Mouse (Mus musculus) MEL (cell line): ENCODE measurements around the gene Tifa. TPM values are rescaled to one million over a fixed set of nuclear protein-coding genes. Genes with fewer than 3 reads are reported as not detected.

ENCODE experiments used
- DNase-seq: peaks from one replicate; pipeline ENCODE4 v3.0.0; 2011; ENCODE audit warnings: low read depth, low spot score
- H3K27ac ChIP-seq: 2 replicates; pipeline ENCODE4 v1.5.1; 2012; ENCODE audit warnings: low read depth, mild to moderate bottlenecking, control low read depth, low read length, moderate library complexity; ENCODE audit not compliant: control insufficient read depth
- H3K27me3 ChIP-seq, 2 experiments: fragments of 150-350 bp in 1 of 2; sonication (generic) in 1 of 2; 2 replicates each; pipeline ENCODE4 v1.6.1; 2012; ENCODE audit warnings: low read length in 2 of 2, mild to moderate bottlenecking in 2 of 2, improper control_type of control experiment in 1 of 2, moderate library complexity in 1 of 2; ENCODE audit not compliant: insufficient read depth in 2 of 2, control insufficient read depth in 1 of 2
- H3K36me3 ChIP-seq, 2 experiments: 2 replicates each; pipeline ENCODE4 v1.6.1; 2012 to 2014; ENCODE audit warnings: low read length in 2 of 2, improper control_type of control experiment in 1 of 2, inconsistent platforms in 1 of 2, mild to moderate bottlenecking in 1 of 2; ENCODE audit not compliant: insufficient read depth in 2 of 2, control insufficient read depth in 1 of 2
- H3K4me1 ChIP-seq, 2 experiments: fragments of 150-350 bp in 1 of 2; sonication (generic) in 1 of 2; 2 replicates each; pipeline ENCODE4 v1.6.1; 2012; ENCODE audit warnings: low read length in 2 of 2, improper control_type of control experiment in 1 of 2, mild to moderate bottlenecking in 1 of 2; ENCODE audit not compliant: insufficient read depth in 2 of 2, control insufficient read depth in 1 of 2
- H3K4me3 ChIP-seq, 2 experiments: fragments of 150-350 bp in 1 of 2; sonication (generic) in 1 of 2; 2 replicates each; pipeline ENCODE4 v1.5.1; 2012; ENCODE audit warnings: low read depth in 2 of 2, low read length in 2 of 2, mild to moderate bottlenecking in 2 of 2, moderate library complexity in 2 of 2, control low read depth in 1 of 2, improper control_type of control experiment in 1 of 2; ENCODE audit not compliant: control insufficient read depth in 1 of 2, insufficient read depth in 1 of 2
- H3K79me2 ChIP-seq: 2 replicates; pipeline ENCODE4 v1.6.1; 2012; ENCODE audit warnings: mild to moderate bottlenecking, low read length, moderate library complexity; ENCODE audit not compliant: control insufficient read depth, poor library complexity, insufficient read depth
- H3K9ac ChIP-seq: 2 replicates; pipeline ENCODE4 v1.6.1; 2012; ENCODE audit warnings: low read depth, mild to moderate bottlenecking, control low read depth, low read length, moderate library complexity; ENCODE audit not compliant: control insufficient read depth, poor library complexity, severe bottlenecking
- H3K9me3 ChIP-seq: fragments of 150-350 bp; sonication (generic); replicated peaks from 2 replicates; pipeline ENCODE4 v1.6.1; 2012; ENCODE audit warnings: mild to moderate bottlenecking, low read length, improper control_type of control experiment, moderate library complexity; ENCODE audit not compliant: insufficient read depth
- CHD2 ChIP-seq: IDR thresholded peaks from 2 replicates; pipeline ENCODE4 v1.6.1; 2011; ENCODE audit warnings: low read length, improper control_type of control experiment
- CTCF ChIP-seq, 3 experiments: IDR thresholded peaks in 2 of 3; conservative IDR thresholded peaks in 1 of 3; 2 replicates each; pipeline ENCODE4 v1.5.1; 2011 to 2012; ENCODE audit warnings: low read length in 3 of 3, low read depth in 2 of 3, mild to moderate bottlenecking in 2 of 3, improper control_type of control experiment in 1 of 3, inconsistent platforms in 1 of 3, mixed read lengths in 1 of 3, moderate library complexity in 1 of 3; ENCODE audit not compliant: control insufficient read depth in 1 of 3, insufficient read depth in 1 of 3, poor library complexity in 1 of 3, severe bottlenecking in 1 of 3
- E2F4 ChIP-seq: IDR thresholded peaks from 2 replicates; pipeline ENCODE4 v1.6.1; 2011; ENCODE audit warnings: low read depth, low read length, improper control_type of control experiment, borderline replicate concordance
- EP300 ChIP-seq, 2 experiments: IDR thresholded peaks; 2 replicates each; pipeline ENCODE4 v1.6.1; 2011; ENCODE audit warnings: improper control_type of control experiment in 2 of 2, low read length in 2 of 2, low read depth in 1 of 2, mild to moderate bottlenecking in 1 of 2
- GABPA ChIP-seq: IDR thresholded peaks from 2 replicates; pipeline ENCODE4 v1.6.1; 2012; ENCODE audit warnings: low read depth, mild to moderate bottlenecking, inconsistent platforms, low read length, improper control_type of control experiment, moderate library complexity
- KAT2A ChIP-seq: conservative IDR thresholded peaks from 2 replicates; pipeline ENCODE4 v1.6.1; 2012; ENCODE audit warnings: low read depth, low read length, improper control_type of control experiment, inconsistent platforms
- MAFK ChIP-seq: IDR thresholded peaks from 2 replicates; pipeline ENCODE4 v1.6.1; 2011; ENCODE audit warnings: low read depth, mild to moderate bottlenecking, low read length, improper control_type of control experiment, borderline replicate concordance
- MAZ ChIP-seq: IDR thresholded peaks from 2 replicates; pipeline ENCODE4 v1.6.1; 2012; ENCODE audit warnings: low read depth, mild to moderate bottlenecking, inconsistent platforms, low read length, improper control_type of control experiment
- MEF2A ChIP-seq: IDR thresholded peaks from 2 replicates; pipeline ENCODE4 v1.6.1; 2014; ENCODE audit warnings: low read depth, mild to moderate bottlenecking, inconsistent platforms, low read length, improper control_type of control experiment; ENCODE audit not compliant: poor library complexity, insufficient replicate concordance, severe bottlenecking; ENCODE audit errors: extremely low read depth
- MYC ChIP-seq: IDR thresholded peaks from 2 replicates; pipeline ENCODE4 v1.6.1; 2011; ENCODE audit warnings: low read depth, mild to moderate bottlenecking, low read length, improper control_type of control experiment, moderate library complexity
- POLR2AphosphoS2 ChIP-seq: IDR thresholded peaks from 2 replicates; pipeline ENCODE4 v1.6.1; 2011; ENCODE audit warnings: low read length, improper control_type of control experiment
- RAD21 ChIP-seq: IDR thresholded peaks from 2 replicates; pipeline ENCODE4 v1.6.1; 2011; ENCODE audit warnings: mild to moderate bottlenecking, low read depth, low read length, improper control_type of control experiment
- RCOR1 ChIP-seq: IDR thresholded peaks from 2 replicates; pipeline ENCODE4 v1.6.1; 2012; ENCODE audit warnings: low read depth, mild to moderate bottlenecking, inconsistent platforms, low read length, improper control_type of control experiment
- SMC3 ChIP-seq: IDR thresholded peaks from 2 replicates; pipeline ENCODE4 v1.6.1; 2011; ENCODE audit warnings: low read depth, low read length, improper control_type of control experiment
- TAL1 ChIP-seq: IDR thresholded peaks from 2 replicates; pipeline ENCODE4 v1.6.1; 2012; ENCODE audit warnings: mild to moderate bottlenecking, inconsistent platforms, low read length, moderate library complexity, mixed read lengths
- TCF12 ChIP-seq: IDR thresholded peaks from 2 replicates; pipeline ENCODE4 v1.6.1; 2014; ENCODE audit warnings: low read depth, mild to moderate bottlenecking, inconsistent platforms, low read length, improper control_type of control experiment, moderate library complexity
- USF2 ChIP-seq, 2 experiments: IDR thresholded peaks; 2 replicates each; pipeline ENCODE4 v1.6.1; 2011 to 2012; ENCODE audit warnings: improper control_type of control experiment in 2 of 2, low read length in 2 of 2, borderline replicate concordance in 1 of 2, inconsistent platforms in 1 of 2, low read depth in 1 of 2, mild to moderate bottlenecking in 1 of 2; ENCODE audit not compliant: insufficient read depth in 1 of 2
- ZC3H11A ChIP-seq: IDR thresholded peaks from 2 replicates; pipeline ENCODE4 v1.6.1; 2012; ENCODE audit warnings: low read depth, mild to moderate bottlenecking, inconsistent platforms, low read length, improper control_type of control experiment
- ZKSCAN1 ChIP-seq: IDR thresholded peaks from 2 replicates; pipeline ENCODE4 v1.6.1; 2012; ENCODE audit warnings: low read depth, mild to moderate bottlenecking, inconsistent platforms, low read length, improper control_type of control experiment, moderate library complexity
- polyA plus RNA-seq, 2 experiments: library from polyadenylated mRNA; stranded (reverse) in 1 of 2; unstranded in 1 of 2; fragments of >175 nt in 1 of 2; fragments of >200 nt in 1 of 2; gene quantifications; 2 replicates each; pipeline versions ENCODE4 v1.2.1 to v1.2.4; 2012; ENCODE audit warnings: low replicate concordance in 2 of 2, low read depth in 1 of 2; ENCODE audit not compliant: insufficient read length in 2 of 2, insufficient read depth in 1 of 2, missing spikeins in 1 of 2
- total RNA-seq: library from RNA; depleted of rRNA; stranded (reverse); fragments of 300-350 nt; gene quantifications from 2 replicates; pipeline ENCODE4 v1.2.3, GENCODE M21; 2012

Gene Tifa
- total and polyA plus RNA-seq, 3 experiments = 1.7 to 3.0 TPM; not detected in 1

- TF ChIP-seq MYC (no peak), RCOR1 (no peak), POLR2AphosphoS2 (no peak), ZC3H11A (no peak), RAD21 (peak; percentile 70), SMC3 (peak; percentile 77), KAT2A (no peak), CTCF (IDR thresholded peaks at IDR 0.05 in 2 of 3, conservative IDR thresholded peaks at IDR 0.05 in 1 of 3; ENCODE audit: control insufficient read depth in 1 of 3, insufficient read depth in 1 of 3, low read depth in 2 of 3, low read length in 3 of 3, poor library complexity in 1 of 3, severe bottlenecking in 1 of 3) (peak; percentile 63 to 81 (median 78)), MAZ (0 out of 2 replicates have a peak, but pooled peaks have one; percentile 40), MEF2A (no peak), TCF12 (no peak), TAL1 (no peak), E2F4 (no peak), GABPA (no peak), MAFK (no peak), USF2 (IDR thresholded peaks at IDR 0.05; ENCODE audit: borderline replicate concordance in 1 of 2, insufficient read depth in 1 of 2, low read depth in 1 of 2, low read length in 2 of 2) (no peak), CHD2 (no peak)
Observed at GRCm38 (mm10) chr3:127763076-127763612, 26.5 kb upstream of the Tifa start (continued).

- Histone ChIP-seq H3K27me3 (no peaks in the 10 kb centered on the region), H3K4me1 (peaks cover 2 to 7% of the 10 kb centered on the region in 2 experiments), H3K36me3 (peaks cover 0 to 4% of the 10 kb centered on the region in 2 experiments; a peak in 1 of 4 replicates), H3K9me3 (no peaks in the 10 kb centered on the region), H3K27ac (no peak overlapping the region), H3K4me3 (no peak overlapping the region), H3K9ac (no peak overlapping the region), H3K79me2 (no peaks in the 10 kb centered on the region)
- no peak for DNase-seq
- TF ChIP-seq ZKSCAN1 = no peak
- TF ChIP-seq RAD21 = peak; percentile 2
- 0 out of 2 replicates have a peak, but pooled peaks have one; percentile 20 for TF ChIP-seq SMC3
- no peak for TF ChIP-seq EP300 (IDR thresholded peaks at IDR 0.05; ENCODE audit: low read depth in 1 of 2, low read length in 2 of 2)
- no peak for TF ChIP-seq E2F4
- TF ChIP-seq CTCF (IDR thresholded peaks at IDR 0.05 in 2 of 3, conservative IDR thresholded peaks at IDR 0.05 in 1 of 3; ENCODE audit: control insufficient read depth in 1 of 3, insufficient read depth in 1 of 3, low read depth in 2 of 3, low read length in 3 of 3, poor library complexity in 1 of 3, severe bottlenecking in 1 of 3) = peak; percentile 43 to 50 (median 49); a peak in 5 of 6 replicates
Observed at GRCm38 (mm10) chr3:127764541-127764940, 25.1 kb upstream of the Tifa start.
